Mouse (Mus musculus) neural tube, embryonic 11.5 days (tissue): ENCODE data around the gene Pus10. TPM values are rescaled to one million over a fixed set of nuclear protein-coding genes. Genes with fewer than 3 reads are reported as not detected.
"Not testable (repeated sequence)": the region's sequence is repeated elsewhere in the genome, so short reads cannot be mapped to it uniquely, and the experiment has no call there.

Source experiments
- ATAC-seq: fragments of 200-750 bp; cut with Nextera tagmentation; 2 replicates; pipeline ENCODE4 v1.8.0; 2017; ENCODE audit warnings: moderate number of reproducible peaks, mild to moderate bottlenecking, moderate TSS enrichment, moderate library complexity; ENCODE audit not compliant: insufficient read depth, low FRiP score, low TSS enrichment
- DNase-seq: peaks from one replicate; pipeline ENCODE4 v3.0.0-alpha.2; 2015; ENCODE audit warnings: low spot score
- H3K27ac ChIP-seq: fragments of 300-500 bp; sonication (generic); 2 replicates; pipeline ENCODE4 v1.5.1; 2014; ENCODE audit warnings: low read depth, mild to moderate bottlenecking, low read length
- H3K27me3 ChIP-seq: fragments of 300-500 bp; sonication (generic); 2 replicates; pipeline ENCODE4 v1.6.1; 2014; ENCODE audit warnings: mild to moderate bottlenecking, low read length, mixed read lengths; ENCODE audit not compliant: control insufficient read depth, insufficient read depth
- H3K36me3 ChIP-seq: fragments of 300-500 bp; sonication (generic); 2 replicates; pipeline ENCODE4 v1.6.1; 2014; ENCODE audit warnings: mild to moderate bottlenecking, low read length, moderate library complexity, mixed read lengths; ENCODE audit not compliant: control insufficient read depth, insufficient read depth
- H3K4me1 ChIP-seq: fragments of 300-500 bp; sonication (generic); 2 replicates; pipeline ENCODE4 v1.6.1; 2014; ENCODE audit warnings: low read length, mixed read lengths; ENCODE audit not compliant: control insufficient read depth, insufficient read depth
- H3K4me2 ChIP-seq: fragments of 300-500 bp; sonication (generic); 2 replicates; pipeline ENCODE4 v1.6.1; 2014; ENCODE audit warnings: low read depth, mild to moderate bottlenecking, moderate library complexity
- H3K4me3 ChIP-seq: fragments of 300-500 bp; sonication (generic); 2 replicates; pipeline ENCODE4 v1.5.1; 2014; ENCODE audit warnings: low read depth, low read length
- H3K9ac ChIP-seq: fragments of 300-500 bp; sonication (generic); 2 replicates; pipeline ENCODE4 v1.6.1; 2014; ENCODE audit warnings: mild to moderate bottlenecking, low read length
- H3K9me3 ChIP-seq: fragments of 300-500 bp; sonication (generic); 2 replicates; pipeline ENCODE4 v1.6.1; 2016; ENCODE audit warnings: low read length; ENCODE audit not compliant: control insufficient read depth
- WGBS: fragments of 180-500 bp; shearing (Covaris S2); extraction: QIAGEN DNeasy Blood & Tissue Kit; methylation state at CpG from one replicate; pipeline ENCODE4 v1.1.7; 2014; 5-methylcytosine and 5-hydroxymethylcytosine counted together
- polyA plus RNA-seq: library from polyadenylated mRNA; unstranded; fragments of >200 nt; fragmentation: Nextera tagmentation; extraction: Ambion mirVana; gene quantifications from 2 replicates; pipeline ENCODE4 v1.2.1, GENCODE M21; 2014

Gene Pus10
- polyA plus RNA-seq, 1 experiment from 2014 or later, result 22.1 TPM

- H3K4me3 ChIP-seq, result no peak overlapping the region
- H3K27me3 ChIP-seq, result no peaks in the 10 kb centered on the region
- H3K4me1 ChIP-seq, result no peaks in the 10 kb centered on the region
- no peak for ATAC-seq
- no peak overlapping the region for H3K9ac ChIP-seq
- 93% methylated on average over 2 of the region's 2 CpGs for WGBS
- no peak for DNase-seq
- no peaks in the 10 kb centered on the region for H3K9me3 ChIP-seq
- no peak overlapping the region for H3K4me2 ChIP-seq
- no peak overlapping the region for H3K27ac ChIP-seq
- H3K36me3 ChIP-seq, result no peaks in the 10 kb centered on the region
Observed at GRCm38 (mm10) chr11:23762635-23763034, 97.2 kb downstream of the Pus10 start.

GRCm38 (mm10) chr11:23767369-23767768, 101.9 kb downstream of the Pus10 start:
- not testable (repeated sequence) for DNase-seq, H3K27ac ChIP-seq

GRCm38 (mm10) chr11:23767928-23768327, 102.5 kb downstream of the Pus10 start:
- H3K4me2 ChIP-seq, result no peak overlapping the region
- no peaks in the 10 kb centered on the region for H3K4me1 ChIP-seq
- H3K4me3 ChIP-seq, result no peak overlapping the region
- H3K36me3 ChIP-seq, result no peaks in the 10 kb centered on the region
- WGBS, result 77% methylated on average over 1 of the region's 1 CpGs
- H3K27ac ChIP-seq, result no peak overlapping the region
- no peaks in the 10 kb centered on the region for H3K9me3 ChIP-seq
- no peak overlapping the region for H3K9ac ChIP-seq
- H3K27me3 ChIP-seq, result no peaks in the 10 kb centered on the region
- ATAC-seq (no peak), DNase-seq (no peak)

More at GRCm38 (mm10) chr11:23767369-23767768, 101.9 kb downstream of the Pus10 start:
- H3K36me3 ChIP-seq, ATAC-seq, H3K4me3 ChIP-seq, H3K4me2 ChIP-seq, H3K9me3 ChIP-seq, H3K4me1 ChIP-seq, H3K27me3 ChIP-seq, H3K9ac ChIP-seq: not testable (repeated sequence)
- 84% methylated on average over 4 of the region's 5 CpGs for WGBS

- no peaks in the 10 kb centered on the region for H3K4me1 ChIP-seq
- H3K27me3 ChIP-seq, result no peaks in the 10 kb centered on the region
- ATAC-seq, result no peak
Observed at GRCm38 (mm10) chr11:23769033-23769432, 103.6 kb downstream of the Pus10 start.

GRCm38 (mm10) chr11:23769686-23770509, 104.4 kb downstream of the Pus10 start:
- Histone ChIP-seq H3K27me3 (no peaks in the 10 kb centered on the region), H3K9me3 (no peaks in the 10 kb centered on the region), H3K4me1 (no peaks in the 10 kb centered on the region), H3K27ac (peak overlapping the region; percentile 81), H3K4me2 (peak overlapping the region; percentile 81), H3K9ac (peak overlapping the region; percentile 73), H3K36me3 (no peaks in the 10 kb centered on the region), H3K4me3 (peak overlapping the region; percentile 73)
- no peak for ATAC-seq
- DNase-seq, result no peak
- under 1% methylated on average over 25 of the region's 25 CpGs for WGBS

More at GRCm38 (mm10) chr11:23769033-23769432, 103.6 kb downstream of the Pus10 start:
- no peak overlapping the region for H3K4me3 ChIP-seq
- H3K27ac ChIP-seq, result no peak overlapping the region
- H3K36me3 ChIP-seq, result no peaks in the 10 kb centered on the region
- no peak overlapping the region for H3K9ac ChIP-seq
- H3K4me2 ChIP-seq, result no peak overlapping the region
- H3K9me3 ChIP-seq, result no peaks in the 10 kb centered on the region
- DNase-seq, result no peak

GRCm38 (mm10) chr11:23770510-23770759, 105.0 kb downstream of the Pus10 start:
- no peaks in the 10 kb centered on the region for H3K36me3 ChIP-seq
- no peaks in the 10 kb centered on the region for H3K27me3 ChIP-seq
- peak overlapping the region; percentile 73 for H3K9ac ChIP-seq
- H3K4me3 ChIP-seq, result peak overlapping the region; percentile 73
- H3K9me3 ChIP-seq, result no peaks in the 10 kb centered on the region
- peak overlapping the region; percentile 81 for H3K4me2 ChIP-seq
- 1% methylated on average over 24 of the region's 24 CpGs for WGBS
- H3K4me1 ChIP-seq, result no peaks in the 10 kb centered on the region
- peak overlapping the region; percentile 81 for H3K27ac ChIP-seq
- no peak for ATAC-seq
- DNase-seq, result no peak

GRCm38 (mm10) chr11:23770760-23771506, 105.5 kb downstream of the Pus10 start, which contains the start of gene Rel:
Gene Rel (minus strand): TSS chr11:23770970.
- no peaks in the 10 kb centered on the region for H3K27me3 ChIP-seq
- WGBS, result under 1% methylated on average over 70 of the region's 88 CpGs
- peak within 1 kb of the TSS; percentile 81 for H3K27ac ChIP-seq
- no peaks in the 10 kb centered on the region for H3K36me3 ChIP-seq
- H3K9me3 ChIP-seq, result no peaks in the 10 kb centered on the region
- peak within 1 kb of the TSS; percentile 73 for H3K9ac ChIP-seq
- DNase-seq (peak; percentile 91), ATAC-seq (peak; percentile 89)
- H3K4me1 ChIP-seq, result no peaks in the 10 kb centered on the region
- peak within 1 kb of the TSS; percentile 81 for H3K4me2 ChIP-seq
- peak within 1 kb of the TSS; percentile 73 for H3K4me3 ChIP-seq

GRCm38 (mm10) chr11:23771507-23772097, 106.1 kb downstream of the Pus10 start:
- no peaks in the 10 kb centered on the region for H3K27me3 ChIP-seq
- DNase-seq (peak; percentile 15), ATAC-seq (no peak)
- no peaks in the 10 kb centered on the region for H3K9me3 ChIP-seq
- no peaks in the 10 kb centered on the region for H3K4me1 ChIP-seq
- H3K36me3 ChIP-seq, result no peaks in the 10 kb centered on the region
- peak overlapping the region; percentile 81; the same call in 1 of the 2 replicates for H3K27ac ChIP-seq
- H3K9ac ChIP-seq, result peak overlapping the region; percentile 73
- peak overlapping the region; percentile 73 for H3K4me3 ChIP-seq
- 7% methylated on average over 21 of the region's 21 CpGs for WGBS
- H3K4me2 ChIP-seq, result peak overlapping the region; percentile 81
